Mouse (Mus musculus) C2C12 (cell line): ENCODE measurements around the gene Ccng1. TPM values are rescaled to one million over a fixed set of nuclear protein-coding genes. Genes with fewer than 3 reads are reported as not detected.

Experiments
- H3K27me3 ChIP-seq: one replicate; pipeline ENCODE4 v1.6.1; 2011; ENCODE audit not compliant: control insufficient read depth, insufficient read depth, insufficient read length
- H3K36me3 ChIP-seq: one replicate; pipeline ENCODE4 v1.6.1; 2011; ENCODE audit not compliant: control insufficient read depth, insufficient read depth
- H3K4me3 ChIP-seq: one replicate; pipeline ENCODE4 v1.5.1; 2011; ENCODE audit warnings: mild to moderate bottlenecking, control low read depth; ENCODE audit not compliant: poor library complexity, insufficient read depth, severe bottlenecking
- H3K79me2 ChIP-seq: one replicate; pipeline ENCODE4 v1.6.1; 2011; ENCODE audit not compliant: control insufficient read depth, insufficient read depth
- H3K79me3 ChIP-seq: one replicate; pipeline ENCODE4 v1.6.1; 2011; ENCODE audit warnings: low read depth, control low read depth
- H3ac ChIP-seq: one replicate; pipeline ENCODE3; 2011; ENCODE audit warnings: low read depth; ENCODE audit not compliant: control insufficient read depth, insufficient read length
- CEBPB ChIP-seq: IDR thresholded peaks from one replicate; pipeline ENCODE4 v1.6.1; 2011; ENCODE audit warnings: low read depth, mild to moderate bottlenecking, control low read depth, moderate library complexity
- CTCF ChIP-seq: IDR thresholded peaks from one replicate; pipeline ENCODE4 v1.5.1; 2011; ENCODE audit not compliant: control insufficient read depth, insufficient read depth, insufficient read length
- FOSL1 ChIP-seq: IDR thresholded peaks from one replicate; pipeline ENCODE4 v1.8.0; 2011; ENCODE audit warnings: mild to moderate bottlenecking, low read length; ENCODE audit not compliant: poor library complexity, insufficient read depth, severe bottlenecking
- MAX ChIP-seq: IDR thresholded peaks from one replicate; pipeline ENCODE4 v1.6.1; 2011; ENCODE audit warnings: mild to moderate bottlenecking, control low read depth
- MYOD1 ChIP-seq: IDR thresholded peaks from one replicate; pipeline ENCODE4 v1.6.1; 2011; ENCODE audit warnings: low read depth; ENCODE audit not compliant: control insufficient read depth, insufficient read length
- MYOG ChIP-seq: IDR thresholded peaks from one replicate; pipeline ENCODE4 v1.6.1; 2011; ENCODE audit not compliant: control insufficient read depth, insufficient read length; ENCODE audit errors: extremely low read depth
- USF1 ChIP-seq: IDR thresholded peaks from one replicate; pipeline ENCODE4 v1.6.1; 2011; ENCODE audit warnings: low read depth, mild to moderate bottlenecking, control low read depth, moderate library complexity
- polyA plus RNA-seq: library from polyadenylated mRNA; unstranded; fragments of >200 nt; fragmentation: generic; extraction: Trizol; gene quantifications from one replicate; pipeline ENCODE4 v1.2.1, GENCODE M21; 2012; ENCODE audit warnings: missing spikeins

Gene Ccng1
- polyA plus RNA-seq, 1 experiment, result 63.9 TPM

DNA sequence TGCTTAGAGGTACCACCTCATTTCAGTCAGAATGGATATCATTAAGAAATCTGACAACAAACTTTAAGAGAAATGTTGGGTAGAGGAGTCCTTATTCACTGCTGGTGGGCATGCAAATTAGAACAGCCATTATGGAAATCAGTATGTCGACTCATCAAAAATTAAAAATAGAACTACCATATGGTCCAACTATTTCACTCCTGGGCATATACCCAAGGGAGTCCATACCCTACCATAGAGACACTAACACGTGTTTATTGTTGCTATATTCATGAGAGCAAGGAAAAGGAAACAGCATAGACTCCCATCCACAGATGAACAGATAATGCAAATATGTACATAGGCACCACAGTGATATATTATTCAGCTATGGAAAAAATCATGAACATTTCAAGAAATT, 26.7 kb upstream of the Ccng1 start:
- no peaks in the 10 kb centered on the region for H3K79me2 ChIP-seq
- H3K27me3 ChIP-seq, result no peaks in the 10 kb centered on the region

DNA sequence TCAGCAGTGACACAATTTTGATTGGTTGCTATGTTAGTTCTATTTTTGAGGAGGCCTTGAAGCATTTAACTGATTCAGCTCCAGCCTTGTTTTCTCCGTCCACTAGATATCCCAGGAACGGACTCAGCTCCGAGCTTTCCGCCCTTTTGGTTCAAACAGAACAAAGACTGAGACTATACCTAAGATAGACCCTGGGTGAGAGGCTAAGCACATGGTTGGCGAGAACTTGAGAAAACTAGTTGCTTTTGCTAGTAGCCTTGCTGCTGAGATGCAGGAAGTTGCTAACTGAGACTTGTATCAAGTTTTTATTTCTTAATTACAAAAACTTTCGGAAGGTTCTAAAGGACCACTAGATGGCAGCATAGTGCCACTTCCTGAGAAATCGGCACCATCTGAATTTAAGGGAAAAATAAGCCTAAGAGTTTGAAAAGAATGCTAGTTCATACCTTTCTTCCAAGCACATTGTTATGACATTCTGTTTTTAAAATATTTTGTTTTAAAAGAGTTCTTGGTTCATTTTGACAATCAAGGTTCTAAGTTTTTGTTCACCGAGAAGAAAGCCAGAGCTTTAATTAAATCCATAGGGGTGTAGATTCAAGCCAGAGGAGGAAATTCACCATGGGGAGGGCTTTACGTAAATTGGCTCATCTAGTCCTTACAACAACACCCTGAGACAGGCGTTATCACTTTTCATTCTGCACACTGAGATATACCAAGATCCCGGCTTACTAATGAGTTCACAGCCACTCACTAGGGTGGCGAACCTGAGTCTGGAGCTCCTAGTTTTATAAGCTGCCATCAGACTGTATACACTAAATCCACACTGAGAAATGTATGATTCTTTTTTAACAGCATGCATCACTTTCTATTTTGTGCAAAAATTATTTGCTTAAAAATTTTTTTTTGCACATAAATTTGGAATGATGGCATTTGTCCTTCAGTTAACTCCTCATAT, 20.5 kb upstream of the Ccng1 start:
- no peak for TF ChIP-seq USF1
- no peak for TF ChIP-seq CEBPB
- no peak for TF ChIP-seq MYOD1
- TF ChIP-seq CTCF, result no peak
- TF ChIP-seq MAX, result no peak
- no peak for TF ChIP-seq MYOG
- no peak for TF ChIP-seq FOSL1
- no peaks in the 10 kb centered on the region for H3K27me3 ChIP-seq
- H3K4me3 ChIP-seq, result no peak overlapping the region
- no peaks in the 10 kb centered on the region for H3K36me3 ChIP-seq
- no peaks in the 10 kb centered on the region for H3K79me3 ChIP-seq
- H3K79me2 ChIP-seq, result no peaks in the 10 kb centered on the region
- no peak overlapping the region for H3ac ChIP-seq

More for the DNA sequence above, 26.7 kb upstream of the Ccng1 start:
- no peaks in the 10 kb centered on the region for H3K36me3 ChIP-seq
- no peaks in the 10 kb centered on the region for H3K79me3 ChIP-seq
- TF ChIP-seq MYOD1 (no peak), MYOG (no peak), CEBPB (no peak), FOSL1 (no peak), USF1 (no peak), CTCF (no peak)
- H3K4me3 ChIP-seq, result no peak overlapping the region
- H3ac ChIP-seq, result no peak overlapping the region

DNA sequence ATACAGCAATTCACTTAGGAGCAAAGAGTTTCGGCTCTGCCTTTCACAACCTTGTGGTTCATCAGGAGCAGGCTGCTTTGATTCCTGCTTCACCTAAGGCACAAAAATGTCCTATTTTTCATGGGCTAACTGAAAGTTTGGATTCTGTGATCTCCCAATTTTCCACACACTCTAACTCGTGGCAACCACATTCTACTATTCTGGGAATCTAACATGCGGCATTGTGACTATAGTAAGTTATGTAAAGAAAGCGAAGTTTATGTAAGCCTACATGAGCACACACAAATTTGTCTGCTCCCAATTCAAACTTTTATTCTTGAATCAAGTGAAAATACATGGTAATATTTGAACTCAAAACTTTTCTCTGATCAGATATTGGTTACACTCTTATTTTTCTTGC, 9.6 kb upstream of the Ccng1 start:
- H3ac ChIP-seq, result no peak overlapping the region
- H3K36me3 ChIP-seq, result no peaks in the 10 kb centered on the region
- no peaks in the 10 kb centered on the region for H3K79me2 ChIP-seq
- no peaks in the 10 kb centered on the region for H3K27me3 ChIP-seq
- no peaks in the 10 kb centered on the region for H3K79me3 ChIP-seq
- TF ChIP-seq MAX (no peak), MYOG (no peak), MYOD1 (no peak), CEBPB (no peak), USF1 (no peak), CTCF (no peak), FOSL1 (no peak)
- H3K4me3 ChIP-seq, result no peak overlapping the region

DNA sequence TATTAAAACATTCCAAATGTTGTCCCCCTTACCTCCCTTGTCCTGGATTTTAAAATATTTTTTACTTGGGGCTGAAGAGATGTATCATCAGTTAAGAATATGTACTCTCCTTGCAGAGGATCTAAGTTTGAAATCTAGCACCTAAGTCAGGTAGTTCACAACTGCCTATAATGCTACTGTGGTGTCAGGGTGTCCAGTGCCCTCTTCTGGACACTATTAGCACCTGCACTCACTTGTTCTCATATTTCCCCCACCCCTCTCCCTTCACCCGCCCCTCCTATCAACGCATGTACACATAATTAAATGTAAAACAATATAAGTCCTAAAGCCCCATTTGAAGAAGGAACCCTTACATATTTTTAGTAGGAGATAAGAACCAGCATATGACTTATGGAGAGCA, 8.3 kb upstream of the Ccng1 start:
- H3K79me3 ChIP-seq, result no peaks in the 10 kb centered on the region
- no peaks in the 10 kb centered on the region for H3K79me2 ChIP-seq
- TF ChIP-seq CEBPB, result no peak
- TF ChIP-seq CTCF, result peak; percentile 29
- no peaks in the 10 kb centered on the region for H3K36me3 ChIP-seq
- no peaks in the 10 kb centered on the region for H3K27me3 ChIP-seq
- H3K4me3 ChIP-seq, result no peak overlapping the region
- no peak overlapping the region for H3ac ChIP-seq

DNA sequence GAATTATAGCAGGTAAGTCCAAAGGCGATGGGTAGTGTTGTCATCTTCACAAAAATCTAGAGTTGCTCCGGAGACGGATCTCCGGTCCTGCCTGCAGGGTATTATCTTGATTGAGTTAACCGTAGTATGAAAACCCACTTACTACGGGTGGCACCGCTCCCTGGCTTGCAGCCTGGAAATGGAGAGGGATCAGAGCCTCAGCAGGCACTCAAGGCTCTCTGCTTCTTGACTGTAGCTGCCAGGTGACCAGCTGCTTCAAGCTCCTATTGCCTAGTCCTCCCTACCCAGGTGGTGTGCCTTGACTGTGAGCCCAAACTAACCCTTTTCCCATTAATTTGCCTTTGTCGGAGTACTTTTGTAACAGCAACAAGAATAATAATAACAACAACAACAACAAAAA, 4.8 kb upstream of the Ccng1 start:
- Histone ChIP-seq H3ac (no peak overlapping the region), H3K36me3 (no peaks in the 10 kb centered on the region), H3K4me3 (no peak overlapping the region), H3K79me3 (peaks cover under 1% of the 10 kb centered on the region), H3K79me2 (peaks cover 1% of the 10 kb centered on the region), H3K27me3 (no peaks in the 10 kb centered on the region)
- TF ChIP-seq FOSL1, result no peak
- TF ChIP-seq MYOG, result no peak
- no peak for TF ChIP-seq USF1
- no peak for TF ChIP-seq CEBPB
- TF ChIP-seq MYOD1, result no peak
- no peak for TF ChIP-seq CTCF
- TF ChIP-seq MAX, result no peak

DNA sequence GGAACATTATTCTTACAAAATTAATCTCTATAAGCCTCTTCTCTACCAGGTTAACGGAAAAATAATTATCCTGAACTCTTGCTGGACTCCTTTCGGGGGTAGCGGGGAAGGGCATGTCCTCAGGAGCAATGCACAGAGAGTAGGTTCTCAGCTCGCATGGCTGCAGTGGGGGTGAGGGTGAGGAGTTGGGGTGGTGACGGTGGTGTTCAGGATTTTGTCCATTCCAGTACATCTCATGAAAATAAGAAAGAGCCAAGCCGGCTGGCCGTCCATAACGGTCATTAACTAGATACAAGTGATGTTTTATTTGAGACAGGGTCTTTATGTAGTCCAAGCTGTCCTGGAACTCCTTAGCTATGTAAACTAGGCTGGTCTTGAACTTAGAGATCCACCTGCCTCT, 857 bp upstream of the Ccng1 start:
- Histone ChIP-seq H3K36me3 (peaks cover 24% of the 10 kb centered on the region), H3K79me3 (peaks cover 30% of the 10 kb centered on the region), H3K27me3 (no peaks in the 10 kb centered on the region), H3ac (no peak overlapping the region), H3K4me3 (no peak overlapping the region), H3K79me2 (peaks cover 36% of the 10 kb centered on the region)
- TF ChIP-seq MAX (no peak), CEBPB (no peak), MYOD1 (no peak), FOSL1 (no peak), CTCF (no peak), MYOG (no peak), USF1 (no peak)
